Mouse (Mus musculus): ENCODE data around the gene Slc25a27. TPM values are rescaled to one million over a fixed set of nuclear protein-coding genes. Genes with fewer than 3 reads are reported as not detected.
A peak's percentile ranks its signal among the peaks of the same experiment; 100 is the strongest.

Slc25a27 gene
- polyA plus RNA-seq, 1 experiment: 2.2 TPM

GRCm38 (mm10) chr17:43649641-43650436 is 17.2 kb downstream of the Slc25a27 start:
- no peak for TF ChIP-seq POLR2A (IDR thresholded peaks at IDR 0.05; ENCODE audit: low read depth, low read length)
- TF ChIP-seq CTCF (conservative IDR thresholded peaks at IDR 0.05; ENCODE audit: insufficient read depth, insufficient read length, low read depth, low read length): peak; percentile 44
- no peaks in the 10 kb centered on the region for H3K27me3 ChIP-seq (replicated peaks; ENCODE audit: control insufficient read depth, insufficient read depth, low read length)
- no peak for DNase-seq
- H3K4me1 ChIP-seq (ENCODE audit: control insufficient read depth, insufficient read depth, low read length): no peaks in the 10 kb centered on the region
- no peak overlapping the region for H3K27ac ChIP-seq (ENCODE audit: insufficient read depth, low read depth, low read length)
- H3K4me3 ChIP-seq (ENCODE audit: insufficient read depth, low read depth, low read length): no peak overlapping the region
- WGBS: 90% methylated on average over 10 of the region's 10 CpGs
- H3K36me3 ChIP-seq (ENCODE audit: control insufficient read depth, insufficient read depth, low read length): no peaks in the 10 kb centered on the region; the same call in 1 of the 2 replicates

- Histone ChIP-seq H3K36me3 (ENCODE audit: control insufficient read depth, insufficient read depth, low read length) (no peaks in the 10 kb centered on the region; the same call in 1 of the 2 replicates), H3K27me3 (replicated peaks; ENCODE audit: control insufficient read depth, insufficient read depth, low read length) (no peaks in the 10 kb centered on the region), H3K27ac (ENCODE audit: insufficient read depth, low read depth, low read length) (no peak overlapping the region), H3K4me1 (ENCODE audit: control insufficient read depth, insufficient read depth, low read length) (no peaks in the 10 kb centered on the region), H3K4me3 (ENCODE audit: insufficient read depth, low read depth, low read length) (no peak overlapping the region)
- TF ChIP-seq CTCF (conservative IDR thresholded peaks at IDR 0.05; ENCODE audit: insufficient read depth, insufficient read length, low read depth, low read length) (no peak), POLR2A (IDR thresholded peaks at IDR 0.05; ENCODE audit: low read depth, low read length) (no peak)
- no peak for DNase-seq
- WGBS: 64% methylated on average over 5 of the region's 5 CpGs
Measured at GRCm38 (mm10) chr17:43646925-43647324, 20.1 kb downstream of the Slc25a27 start.

- no peak overlapping the region for H3K27ac ChIP-seq (ENCODE audit: insufficient read depth, low read depth, low read length)
- H3K27me3 ChIP-seq (replicated peaks; ENCODE audit: control insufficient read depth, insufficient read depth, low read length): no peaks in the 10 kb centered on the region
- no peak for TF ChIP-seq CTCF (conservative IDR thresholded peaks at IDR 0.05; ENCODE audit: insufficient read depth, insufficient read length, low read depth, low read length)
- no peak for TF ChIP-seq POLR2A (IDR thresholded peaks at IDR 0.05; ENCODE audit: low read depth, low read length)
- no peaks in the 10 kb centered on the region; the same call in 1 of the 2 replicates for H3K36me3 ChIP-seq (ENCODE audit: control insufficient read depth, insufficient read depth, low read length)
- DNase-seq: no peak
- H3K4me3 ChIP-seq (ENCODE audit: insufficient read depth, low read depth, low read length): no peak overlapping the region
- H3K4me1 ChIP-seq (ENCODE audit: control insufficient read depth, insufficient read depth, low read length): no peaks in the 10 kb centered on the region
- WGBS: 81% methylated on average over 3 of the region's 3 CpGs
Measured at GRCm38 (mm10) chr17:43645136-43645535, 21.9 kb downstream of the Slc25a27 start.

GRCm38 (mm10) chr17:43644375-43644774 is 22.6 kb downstream of the Slc25a27 start:
- H3K27me3 ChIP-seq (replicated peaks; ENCODE audit: control insufficient read depth, insufficient read depth, low read length): no peaks in the 10 kb centered on the region
- H3K4me3 ChIP-seq (ENCODE audit: insufficient read depth, low read depth, low read length): no peak overlapping the region
- H3K27ac ChIP-seq (ENCODE audit: insufficient read depth, low read depth, low read length): no peak overlapping the region
- TF ChIP-seq POLR2A (IDR thresholded peaks at IDR 0.05; ENCODE audit: low read depth, low read length) (no peak), CTCF (conservative IDR thresholded peaks at IDR 0.05; ENCODE audit: insufficient read depth, insufficient read length, low read depth, low read length) (no peak)
- DNase-seq: no peak
- WGBS: 57% methylated on average over 7 of the region's 7 CpGs
- H3K36me3 ChIP-seq (ENCODE audit: control insufficient read depth, insufficient read depth, low read length): no peaks in the 10 kb centered on the region; the same call in 1 of the 2 replicates
- H3K4me1 ChIP-seq (ENCODE audit: control insufficient read depth, insufficient read depth, low read length): no peaks in the 10 kb centered on the region

- no peak overlapping the region for H3K27ac ChIP-seq (ENCODE audit: insufficient read depth, low read depth, low read length)
- no peak for DNase-seq
Measured at GRCm38 (mm10) chr17:43643191-43643590, 23.8 kb downstream of the Slc25a27 start.

GRCm38 (mm10) chr17:43640825-43641224 is 26.2 kb downstream of the Slc25a27 start:
- TF ChIP-seq CTCF (conservative IDR thresholded peaks at IDR 0.05; ENCODE audit: insufficient read depth, insufficient read length, low read depth, low read length) (no peak), POLR2A (IDR thresholded peaks at IDR 0.05; ENCODE audit: low read depth, low read length) (no peak)
- Histone ChIP-seq H3K36me3 (ENCODE audit: control insufficient read depth, insufficient read depth, low read length) (no peaks in the 10 kb centered on the region), H3K4me1 (ENCODE audit: control insufficient read depth, insufficient read depth, low read length) (no peaks in the 10 kb centered on the region), H3K4me3 (ENCODE audit: insufficient read depth, low read depth, low read length) (no peak overlapping the region), H3K27ac (ENCODE audit: insufficient read depth, low read depth, low read length) (no peak overlapping the region), H3K27me3 (replicated peaks; ENCODE audit: control insufficient read depth, insufficient read depth, low read length) (no peaks in the 10 kb centered on the region)
- no peak for DNase-seq
- WGBS: 87% methylated on average over 1 of the region's 1 CpGs

More at GRCm38 (mm10) chr17:43643191-43643590, 23.8 kb downstream of the Slc25a27 start:
- Histone ChIP-seq H3K4me3 (ENCODE audit: insufficient read depth, low read depth, low read length) (no peak overlapping the region), H3K27me3 (replicated peaks; ENCODE audit: control insufficient read depth, insufficient read depth, low read length) (no peaks in the 10 kb centered on the region), H3K4me1 (ENCODE audit: control insufficient read depth, insufficient read depth, low read length) (no peaks in the 10 kb centered on the region), H3K36me3 (ENCODE audit: control insufficient read depth, insufficient read depth, low read length) (no peaks in the 10 kb centered on the region; the same call in 1 of the 2 replicates)
- TF ChIP-seq CTCF (conservative IDR thresholded peaks at IDR 0.05; ENCODE audit: insufficient read depth, insufficient read length, low read depth, low read length): no peak
- TF ChIP-seq POLR2A (IDR thresholded peaks at IDR 0.05; ENCODE audit: low read depth, low read length): no peak
- WGBS: 71% methylated on average over 7 of the region's 7 CpGs

- no peak overlapping the region for H3K27ac ChIP-seq (ENCODE audit: insufficient read depth, low read depth, low read length)
- TF ChIP-seq POLR2A (IDR thresholded peaks at IDR 0.05; ENCODE audit: low read depth, low read length) (no peak), CTCF (conservative IDR thresholded peaks at IDR 0.05; ENCODE audit: insufficient read depth, insufficient read length, low read depth, low read length) (no peak)
- no peaks in the 10 kb centered on the region for H3K36me3 ChIP-seq (ENCODE audit: control insufficient read depth, insufficient read depth, low read length)
- no peak overlapping the region for H3K4me3 ChIP-seq (ENCODE audit: insufficient read depth, low read depth, low read length)
- H3K4me1 ChIP-seq (ENCODE audit: control insufficient read depth, insufficient read depth, low read length): no peaks in the 10 kb centered on the region
- H3K27me3 ChIP-seq (replicated peaks; ENCODE audit: control insufficient read depth, insufficient read depth, low read length): no peaks in the 10 kb centered on the region
- 95% methylated on average over 4 of the region's 4 CpGs for WGBS
- DNase-seq: no peak
Measured at GRCm38 (mm10) chr17:43637146-43637545, 29.9 kb downstream of the Slc25a27 start.
